Mouse (Mus musculus): ENCODE results near the gene Scd3. TPM values are rescaled to one million over a fixed set of nuclear protein-coding genes. Genes with fewer than 3 reads are reported as not detected.

Scd3 gene
- total RNA-seq, 1 experiment from 2014 or later = not detected

Other genes starting within 250 kb of the Scd3 start
- gene Cpn1, start 216.7 kb upstream of the Scd3 start, total RNA-seq (2021) = 0.67 TPM in 1 of 2 replicates, not detected in the other
- 1.4 and 3.9 TPM in 2 replicates for gene Cyp2c23, start 174.1 kb upstream of the Scd3 start, total RNA-seq (2021)
- 18.3 and 19.7 TPM in 2 replicates for gene Erlin1, start 133.5 kb upstream of the Scd3 start, total RNA-seq (2021)
- gene Chuk, start 95.8 kb upstream of the Scd3 start, total RNA-seq (2021) = 74.6 and 84.0 TPM in 2 replicates
- gene Cwf19l1, start 67.4 kb upstream of the Scd3 start, total RNA-seq (2021) = 25.7 and 37.0 TPM in 2 replicates
- 24.7 and 36.9 TPM in 2 replicates for gene Bloc1s2, start 56.8 kb upstream of the Scd3 start, total RNA-seq (2021)
- gene Pkd2l1, start 10.8 kb upstream of the Scd3 start, total RNA-seq (2021) = not detected in 2 replicates
- 749 and 764 TPM in 2 replicates for gene Scd2, start 90.4 kb downstream of the Scd3 start, total RNA-seq (2021)
- gene Scd4, start 129.8 kb downstream of the Scd3 start, total RNA-seq (2021) = 5.5 and 6.4 TPM in 2 replicates
- gene Scd1, start 204.6 kb downstream of the Scd3 start, total RNA-seq (2021) = 1,091 and 1,950 TPM in 2 replicates

Measured in adrenal gland, postnatal 25 days (tissue).